Mouse (Mus musculus): ENCODE results near the gene Gm21860. TPM values are rescaled to one million over a fixed set of nuclear protein-coding genes. Genes with fewer than 3 reads are reported as not detected.
"Not testable (repeated sequence)": the region's sequence is repeated elsewhere in the genome, so short reads cannot be mapped to it uniquely, and the experiment has no call there.

The Gm21860 gene
- total RNA-seq, 2 experiments from 2014 or later = not detected

GRCm38 (mm10) chrY:90733656-90734333, 20.8 kb downstream of the Gm21860 start:
- intact Hi-C loops (cut with DNase I) = not testable (repeated sequence)

GRCm38 (mm10) chrY:90732101-90732542, 22.5 kb downstream of the Gm21860 start:
- intact Hi-C loops (cut with DNase I) = not testable (repeated sequence)
- peak in 1 of 2 experiments; percentile 36 for DNase-seq

More at GRCm38 (mm10) chrY:90733656-90734333, 20.8 kb downstream of the Gm21860 start:
- DNase-seq = peak in 1 of 2 experiments; percentile 16

GRCm38 (mm10) chrY:90731593-90731955, 23.0 kb downstream of the Gm21860 start:
- intact Hi-C loops (cut with DNase I); DNase-seq: not testable (repeated sequence)

- DNase-seq = peak in 1 of 2 experiments; percentile 2
- intact Hi-C loops (cut with DNase I) = not testable (repeated sequence)
These were observed 23.6 kb downstream of the Gm21860 start for GRCm38 (mm10) chrY:90730908-90731592.

GRCm38 (mm10) chrY:90729816-90730303, 24.8 kb downstream of the Gm21860 start:
- intact Hi-C loops (cut with DNase I) = not testable (repeated sequence)

GRCm38 (mm10) chrY:90728905-90729256, 25.7 kb downstream of the Gm21860 start:
- DNase-seq; intact Hi-C loops (cut with DNase I): not testable (repeated sequence)

More at GRCm38 (mm10) chrY:90729816-90730303, 24.8 kb downstream of the Gm21860 start:
- DNase-seq = not testable (repeated sequence)

GRCm38 (mm10) chrY:90728251-90728904, 26.2 kb downstream of the Gm21860 start:
- not testable (repeated sequence) for DNase-seq

GRCm38 (mm10) chrY:90727121-90727908, 27.3 kb downstream of the Gm21860 start:
- intact Hi-C loops (cut with DNase I); DNase-seq: not testable (repeated sequence)

More at GRCm38 (mm10) chrY:90728251-90728904, 26.2 kb downstream of the Gm21860 start:
- intact Hi-C loops (cut with DNase I) = not testable (repeated sequence)

GRCm38 (mm10) chrY:90725701-90726451, 28.7 kb downstream of the Gm21860 start:
- DNase-seq; intact Hi-C loops (cut with DNase I): not testable (repeated sequence)

GRCm38 (mm10) chrY:90725166-90725565, 29.5 kb downstream of the Gm21860 start:
- intact Hi-C loops (cut with DNase I) = not testable (repeated sequence)

GRCm38 (mm10) chrY:90724014-90724709, 30.5 kb downstream of the Gm21860 start:
- intact Hi-C loops (cut with DNase I) = not testable (repeated sequence)
- peak in 1 of 2 experiments; percentile 2 for DNase-seq

More at GRCm38 (mm10) chrY:90725166-90725565, 29.5 kb downstream of the Gm21860 start:
- DNase-seq = not testable (repeated sequence)

- peak; percentile 12 to 28 for DNase-seq
These were observed 31.2 kb downstream of the Gm21860 start for GRCm38 (mm10) chrY:90723336-90723987.

GRCm38 (mm10) chrY:90720505-90720904, 34.1 kb downstream of the Gm21860 start:
- DNase-seq; intact Hi-C loops (cut with DNase I): not testable (repeated sequence)

More at GRCm38 (mm10) chrY:90723336-90723987, 31.2 kb downstream of the Gm21860 start:
- intact Hi-C loops (cut with DNase I) = not testable (repeated sequence)

GRCm38 (mm10) chrY:90719403-90720232, 35.0 kb downstream of the Gm21860 start:
- intact Hi-C loops (cut with DNase I); DNase-seq: not testable (repeated sequence)

- intact Hi-C loops (cut with DNase I) = not testable (repeated sequence)
- peak; percentile 8 to 44 for DNase-seq
These were observed 35.8 kb downstream of the Gm21860 start for GRCm38 (mm10) chrY:90718583-90719402.

- intact Hi-C loops (cut with DNase I); DNase-seq: not testable (repeated sequence)
These were observed 36.6 kb downstream of the Gm21860 start for GRCm38 (mm10) chrY:90718021-90718420.
